Mouse (Mus musculus) left cerebral cortex, adult 9 months (tissue): Measurements from ENCODE around the gene Mrgprx2.
"Not testable (repeated sequence)": the region's sequence is repeated elsewhere in the genome, so short reads cannot be mapped to it uniquely, and the experiment has no call there.

Experiments used
- DNase-seq, 2 experiments: peaks; one replicate each; pipeline ENCODE4 v3.0.0; 2022; ENCODE audit warnings: low spot score in 2 of 2

The Mrgprx2 gene

GRCm38 (mm10) chr7:48499221-48499620 is at the start of gene Mrgprx2:
Gene Mrgprx2, minus strand, starts transcription at chr7:48499321.
- no peak for DNase-seq

- no peak for DNase-seq
Observed at GRCm38 (mm10) chr7:48456242-48456641, 42.9 kb downstream of the Mrgprx2 start, which contains the start of gene Mrgprb1. Gene Mrgprb1, minus strand, starts transcription at chr7:48456342.

- DNase-seq, result no peak
Observed at GRCm38 (mm10) chr7:48436581-48436980, 62.5 kb downstream of the Mrgprx2 start.

- not testable (repeated sequence) for DNase-seq
Observed at GRCm38 (mm10) chr7:48435936-48436335, 63.2 kb downstream of the Mrgprx2 start.
